Mouse (Mus musculus) right cerebral cortex, adult 2 months (tissue): ENCODE results near the gene Rnf214.

Experiments
- DNase-seq, 2 experiments: peaks; one replicate each; pipeline ENCODE4 v3.0.0; 2021 to 2022; ENCODE audit warnings: low spot score in 2 of 2

Gene Rnf214

GRCm38 (mm10) chr9:45935628-45936210, 29.0 kb upstream of the Rnf214 start, which contains the start of gene Tagln:
Gene Tagln (minus strand): TSS chr9:45936058.
- DNase-seq, result no peak

- DNase-seq, result peak; percentile 46 to 49
Measured at GRCm38 (mm10) chr9:45932571-45933415, 26.1 kb upstream of the Rnf214 start.

DNA sequence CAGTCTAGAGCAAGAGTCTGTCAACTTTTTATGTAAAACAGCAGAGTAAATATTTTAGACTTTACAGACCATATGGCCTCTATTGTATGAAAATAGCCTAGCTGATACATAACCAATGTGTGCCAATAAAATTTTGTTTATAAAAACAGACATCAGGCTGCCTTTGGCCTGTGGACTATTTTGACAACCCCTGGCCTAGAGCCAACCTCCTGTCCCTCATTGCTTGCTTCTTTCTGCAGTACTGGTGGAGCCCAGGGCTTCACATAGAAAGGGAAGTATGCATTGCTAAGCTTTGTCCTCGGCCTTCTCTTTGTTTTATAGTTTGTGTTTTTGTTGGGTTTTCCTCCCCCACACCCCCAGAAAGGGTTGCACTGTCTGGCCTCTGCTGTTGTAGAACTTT, 25.2 kb upstream of the Rnf214 start:
- DNase-seq, result no peak

DNA sequence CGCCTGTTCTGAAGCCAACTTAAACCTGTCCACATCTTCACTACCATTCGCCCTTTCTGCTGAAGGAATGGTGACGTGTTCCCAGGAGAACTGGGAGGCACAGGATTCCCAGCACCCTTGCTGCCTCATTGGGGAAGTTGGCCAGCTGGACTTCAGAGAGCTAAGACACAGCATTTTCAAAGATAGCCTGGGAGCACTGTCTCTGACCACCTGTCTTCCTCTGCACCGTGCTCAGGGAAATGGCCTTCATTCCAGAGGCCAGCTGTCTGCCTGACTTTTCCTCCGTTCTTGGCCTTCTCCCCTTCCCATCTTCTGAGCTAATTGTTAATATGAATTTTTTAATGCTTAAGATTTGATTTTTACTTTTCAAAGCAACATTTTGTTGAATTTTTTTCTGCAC, 22.6 kb upstream of the Rnf214 start:
- DNase-seq, result no peak

- DNase-seq, result no peak
Measured at GRCm38 (mm10) chr9:45919895-45920294, 13.2 kb upstream of the Rnf214 start.

- peak; percentile 45 to 47 for DNase-seq
Measured at GRCm38 (mm10) chr9:45917041-45917934, 10.6 kb upstream of the Rnf214 start.

DNA sequence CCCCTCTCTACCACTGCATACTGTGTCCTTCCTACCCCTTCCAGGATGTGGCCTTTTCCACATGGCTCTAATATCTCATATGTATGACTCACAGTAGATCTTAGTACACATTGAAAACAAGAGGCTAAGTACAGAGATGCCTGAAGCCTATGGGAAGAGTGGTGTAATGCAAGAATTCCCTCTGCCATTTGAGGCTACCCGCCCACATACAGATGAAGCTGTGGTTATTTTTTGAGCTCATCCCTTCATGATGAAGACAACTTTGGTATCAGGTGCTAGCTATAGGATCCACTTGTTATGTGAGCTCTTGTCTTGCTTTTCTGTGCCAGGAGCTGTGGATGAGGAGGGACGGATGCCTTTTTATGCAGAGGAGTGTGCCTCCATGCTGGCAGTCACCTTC, 8.9 kb upstream of the Rnf214 start:
- no peak for DNase-seq

DNA sequence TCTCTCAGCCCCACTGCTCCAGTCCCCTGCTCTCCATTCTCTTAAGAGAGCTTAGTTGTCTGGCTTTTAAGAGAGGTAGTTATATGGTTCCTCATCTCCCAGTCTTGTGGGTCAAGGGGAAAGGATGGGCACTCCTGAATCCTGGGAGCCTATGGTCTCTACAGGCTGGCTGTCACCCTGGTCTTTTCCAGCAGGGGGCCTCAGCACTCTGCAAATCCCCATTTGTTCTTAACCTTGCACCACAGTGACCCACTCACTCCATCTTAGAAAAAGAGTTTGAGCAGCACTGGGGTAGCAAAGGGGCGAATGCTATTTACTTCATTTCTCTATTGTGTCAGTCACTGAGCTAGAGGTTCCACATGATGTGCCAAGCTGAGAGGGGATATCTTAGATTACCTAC, 5.0 kb upstream of the Rnf214 start:
- DNase-seq, result no peak

- no peak for DNase-seq
Measured at GRCm38 (mm10) chr9:45910995-45911394, 4.3 kb upstream of the Rnf214 start.

GRCm38 (mm10) chr9:45907078-45907428, 342 bp upstream of the Rnf214 start:
- peak in 1 of 2 experiments; percentile 30 for DNase-seq

GRCm38 (mm10) chr9:45905811-45906237, 887 bp downstream of the Rnf214 start:
- peak in 1 of 2 experiments; percentile 34 for DNase-seq

DNA sequence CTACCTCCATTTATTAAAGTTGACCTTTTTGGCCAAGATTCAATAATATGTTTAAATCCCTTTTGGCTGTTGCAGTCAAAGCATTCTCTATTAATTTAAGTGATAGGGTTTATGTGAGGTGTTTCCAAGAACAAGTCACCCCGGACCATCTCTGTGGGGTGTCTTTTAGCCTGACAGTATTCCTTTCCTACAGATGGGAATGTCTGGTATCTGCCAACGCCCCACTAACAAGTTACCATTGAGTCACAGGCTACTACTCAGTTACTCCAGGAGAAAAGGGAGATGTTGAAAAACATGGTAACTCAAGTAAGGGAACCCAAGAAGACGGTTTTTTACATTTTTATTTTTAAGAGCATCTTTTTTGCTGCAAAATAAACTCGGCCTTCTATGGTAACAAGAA, 1.5 kb downstream of the Rnf214 start:
- DNase-seq, result no peak

GRCm38 (mm10) chr9:45893681-45894080, 13.0 kb downstream of the Rnf214 start:
- DNase-seq, result no peak

- DNase-seq, result no peak
Measured at GRCm38 (mm10) chr9:45877928-45878327, 28.8 kb downstream of the Rnf214 start.

GRCm38 (mm10) chr9:45870265-45870664, 36.4 kb downstream of the Rnf214 start:
- DNase-seq, result no peak

GRCm38 (mm10) chr9:45869181-45869580, 37.5 kb downstream of the Rnf214 start:
- no peak for DNase-seq

DNA sequence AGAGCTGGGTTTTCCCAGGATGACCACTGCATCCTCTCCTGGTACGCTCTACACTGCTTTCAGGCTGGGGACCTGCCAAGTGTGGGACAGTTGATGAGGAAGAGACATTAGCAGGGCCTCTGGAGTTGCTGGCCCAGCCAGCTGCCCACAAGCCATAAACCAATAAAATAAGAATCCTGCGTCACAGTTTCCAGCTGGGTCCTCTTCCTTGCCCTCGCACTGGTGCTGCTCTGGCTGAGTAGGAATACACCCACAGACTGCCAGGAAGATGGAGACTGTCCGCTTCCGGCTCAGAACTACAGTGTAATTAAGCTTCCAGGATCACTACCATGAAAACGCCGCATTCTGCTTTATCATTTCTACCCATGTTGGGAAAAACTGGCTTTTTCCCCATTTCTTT, 44.9 kb downstream of the Rnf214 start:
- no peak for DNase-seq

DNA sequence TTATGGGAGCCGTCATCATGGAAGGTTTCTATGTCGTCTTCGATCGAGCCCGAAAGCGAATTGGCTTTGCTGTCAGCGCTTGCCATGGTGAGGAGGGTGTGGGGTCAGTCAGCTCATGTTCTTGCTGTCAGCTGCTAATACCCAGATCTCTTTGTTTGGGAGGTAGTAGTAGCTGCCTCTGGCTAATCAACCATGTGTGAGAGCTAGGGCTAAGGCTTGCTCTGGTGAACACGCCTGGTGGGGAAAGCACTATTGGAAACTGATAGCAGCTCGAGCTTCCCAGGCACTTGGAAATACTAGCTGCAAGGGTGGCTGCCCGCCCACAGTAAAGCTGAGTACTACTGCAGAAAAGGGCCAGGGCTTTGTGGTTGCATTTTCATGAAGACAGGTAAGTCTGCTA, 47.3 kb downstream of the Rnf214 start:
- no peak for DNase-seq

DNA sequence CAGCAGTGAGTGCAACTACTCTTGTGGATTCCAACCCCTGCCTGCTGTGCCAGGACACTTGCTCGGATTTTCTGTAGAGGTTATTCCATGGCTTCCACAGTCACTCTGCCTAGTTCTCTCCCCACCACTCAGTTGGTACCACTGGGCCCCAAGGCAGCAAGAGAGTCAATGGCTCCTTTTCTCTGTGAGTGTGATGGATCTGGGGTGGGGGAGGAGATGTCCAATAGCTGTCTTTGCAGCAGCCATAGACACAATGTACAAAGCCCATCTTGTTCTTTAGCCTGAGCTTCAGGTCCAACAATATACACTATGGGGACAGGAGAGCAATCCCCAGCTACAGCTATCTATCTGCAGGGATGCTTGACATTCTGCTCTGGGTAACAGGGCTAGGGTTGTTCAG, 52.6 kb downstream of the Rnf214 start:
- no peak for DNase-seq

DNA sequence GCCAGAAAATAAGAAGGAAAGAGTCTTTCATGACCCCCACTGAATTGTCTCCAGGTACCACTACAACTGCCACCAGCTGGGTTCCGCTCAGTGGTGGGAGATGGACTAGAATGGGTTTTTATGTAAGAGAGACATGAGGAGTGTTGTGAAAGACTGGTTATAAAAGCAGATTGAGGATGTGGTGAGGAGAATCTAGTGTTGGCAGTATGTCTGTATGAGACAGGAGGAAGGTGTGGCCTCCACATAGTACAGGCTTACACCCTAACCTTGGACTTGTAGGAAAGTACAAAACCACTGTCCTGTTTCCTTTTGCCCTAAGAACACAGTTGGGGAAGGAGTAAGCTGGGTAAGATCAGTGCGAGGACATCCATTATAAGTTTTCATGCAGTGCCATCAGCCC, 53.0 kb downstream of the Rnf214 start:
- no peak for DNase-seq

- DNase-seq, result no peak
Measured at GRCm38 (mm10) chr9:45851776-45852175, 54.9 kb downstream of the Rnf214 start.

DNA sequence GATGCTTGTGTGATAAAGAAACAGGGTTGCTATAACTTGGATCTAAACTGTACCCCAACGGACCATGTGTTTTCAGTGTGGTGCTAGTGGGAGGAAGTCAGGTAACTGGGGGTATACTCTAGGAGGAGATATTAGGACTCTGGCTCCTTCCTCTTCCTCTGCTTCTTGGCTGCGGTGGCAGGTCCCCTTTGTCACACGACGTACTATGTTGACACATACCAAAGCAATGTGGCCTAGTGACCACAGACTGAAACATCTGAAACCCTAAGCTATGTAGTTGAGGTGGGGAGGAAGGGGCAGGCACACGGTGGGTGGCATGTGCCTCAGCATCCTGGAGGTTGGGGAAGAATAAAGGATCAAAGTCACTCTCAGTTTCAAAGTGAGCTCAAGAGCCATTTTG, 55.4 kb downstream of the Rnf214 start:
- DNase-seq, result no peak
